Mouse (Mus musculus): ENCODE results near the gene Bsg.
"Not testable (repeated sequence)": the region's sequence is repeated elsewhere in the genome, so short reads cannot be mapped to it uniquely, and the experiment has no call there.

Gene Bsg

DNA sequence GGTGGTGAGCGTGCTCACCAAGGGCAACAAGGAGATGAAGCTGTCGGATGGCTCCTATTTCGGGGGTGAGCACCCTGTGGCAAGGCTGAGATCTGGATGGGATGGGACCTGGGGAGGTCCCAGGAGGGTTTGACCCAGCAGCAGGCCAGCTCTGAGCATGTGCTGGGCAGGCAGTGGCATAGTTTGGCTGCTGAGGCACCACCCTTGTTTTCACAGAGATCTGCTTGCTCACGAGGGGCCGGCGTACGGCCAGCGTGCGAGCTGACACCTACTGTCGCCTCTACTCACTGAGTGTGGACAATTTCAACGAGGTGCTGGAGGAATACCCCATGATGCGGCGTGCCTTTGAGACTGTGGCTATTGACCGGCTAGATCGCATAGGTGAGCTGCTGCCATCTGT is 29.6 kb downstream of the Bsg start:
- no peak for DNase-seq (ENCODE audit: low spot score in 2 of 2)

DNA sequence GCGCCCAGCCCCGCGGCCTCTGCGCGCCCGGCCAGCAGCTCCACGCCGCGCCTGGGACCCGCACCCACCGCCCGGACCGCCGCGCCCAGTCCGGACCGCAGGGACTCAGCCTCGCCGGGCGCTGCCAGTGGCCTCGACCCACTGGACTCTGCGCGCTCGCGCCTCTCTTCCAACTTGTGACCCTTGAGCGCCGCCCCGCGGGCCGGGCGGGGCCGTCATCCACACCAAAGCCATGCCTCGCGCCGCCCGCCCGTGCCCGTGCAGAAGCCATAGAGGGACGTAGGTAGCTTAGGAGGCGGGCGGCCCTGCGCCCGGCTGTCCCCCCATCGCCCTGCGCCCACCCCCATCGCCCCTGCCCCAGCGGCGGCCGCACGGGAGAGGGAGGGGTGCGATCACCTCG is 31.1 kb downstream of the Bsg start:
- DNase-seq (ENCODE audit: low spot score in 2 of 2), result no peak

DNA sequence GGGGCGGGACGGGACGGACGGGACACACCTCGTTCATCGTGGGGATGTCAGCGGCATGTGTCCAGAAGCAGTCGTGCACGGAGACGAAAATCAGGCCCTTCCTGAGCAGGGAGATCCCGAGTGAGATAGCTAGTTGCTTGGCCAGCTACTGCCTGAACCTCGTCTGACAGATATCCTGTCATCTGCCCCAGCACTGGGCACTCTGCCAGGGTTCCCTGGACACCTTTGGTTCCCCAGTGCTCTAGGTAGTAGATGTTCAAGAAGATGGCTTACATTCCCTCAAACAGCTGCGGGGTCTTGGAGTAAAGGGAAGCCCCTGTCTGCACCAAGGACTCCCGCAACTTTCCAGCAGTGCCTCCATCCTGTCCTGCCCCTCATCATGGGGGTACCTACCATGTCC is 32.4 kb downstream of the Bsg start:
- DNase-seq (ENCODE audit: low spot score in 2 of 2), result no peak

DNA sequence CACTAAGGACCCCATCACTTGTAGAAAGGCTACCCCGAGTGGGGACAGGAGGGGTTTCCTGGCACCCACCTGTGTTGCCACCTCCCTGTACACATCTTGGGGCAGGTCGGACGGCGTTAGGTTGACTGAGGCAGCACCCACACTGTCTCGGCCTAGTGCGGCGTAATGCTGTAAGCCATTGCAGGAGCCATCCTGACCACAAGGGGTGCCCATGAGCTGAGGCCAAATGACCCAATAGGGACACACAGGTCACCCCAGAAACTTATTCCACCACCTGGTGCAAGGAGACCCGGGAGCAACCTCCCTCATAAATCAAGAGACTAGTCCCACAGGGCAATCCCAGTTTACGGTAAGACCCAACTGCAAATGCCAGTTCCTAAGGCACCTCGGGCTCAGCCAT is 34.0 kb downstream of the Bsg start:
- no peak for DNase-seq (ENCODE audit: low spot score in 2 of 2)

DNA sequence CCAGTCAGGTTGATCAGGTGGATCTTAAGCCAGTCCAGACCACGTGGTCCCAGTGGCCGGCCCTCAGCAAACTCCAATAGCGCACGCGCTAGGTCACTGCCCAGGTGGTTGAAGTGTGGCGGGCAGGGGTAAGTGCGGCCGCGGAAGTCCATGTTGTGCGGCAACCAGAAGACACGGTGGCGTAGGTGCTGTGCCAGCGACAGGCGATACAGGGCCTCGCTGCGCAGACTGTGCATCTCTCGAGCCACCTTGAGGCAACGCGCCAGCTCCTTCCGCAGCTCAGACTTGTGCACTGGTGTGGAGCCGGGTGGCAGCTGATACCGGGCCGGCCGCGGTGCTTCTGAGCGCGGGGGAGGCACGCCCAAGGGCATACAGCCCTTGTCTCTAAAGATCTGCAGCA is 34.9 kb downstream of the Bsg start:
- DNase-seq (ENCODE audit: low spot score in 2 of 2), result no peak

DNA sequence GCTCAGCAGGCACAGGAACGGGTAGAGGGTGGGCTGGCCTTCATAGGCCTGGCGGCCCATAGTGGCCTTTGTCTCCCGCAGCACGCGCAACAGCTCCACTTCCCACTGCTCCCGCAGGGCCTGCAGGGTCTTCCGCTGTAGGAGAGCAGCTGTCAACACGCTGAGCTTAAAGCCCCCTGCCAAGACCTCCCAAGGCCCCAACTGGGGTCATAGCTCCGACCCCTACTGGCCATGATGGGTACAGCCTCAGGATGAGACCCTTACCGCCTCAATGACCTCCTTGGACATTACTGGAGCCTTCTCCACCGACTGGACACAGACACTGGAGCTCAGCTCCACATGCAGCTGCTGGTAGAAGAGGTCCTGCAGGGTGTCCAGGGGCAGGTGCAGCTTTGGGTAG is 36.6 kb downstream of the Bsg start:
- DNase-seq (ENCODE audit: low spot score in 2 of 2), result no peak

DNA sequence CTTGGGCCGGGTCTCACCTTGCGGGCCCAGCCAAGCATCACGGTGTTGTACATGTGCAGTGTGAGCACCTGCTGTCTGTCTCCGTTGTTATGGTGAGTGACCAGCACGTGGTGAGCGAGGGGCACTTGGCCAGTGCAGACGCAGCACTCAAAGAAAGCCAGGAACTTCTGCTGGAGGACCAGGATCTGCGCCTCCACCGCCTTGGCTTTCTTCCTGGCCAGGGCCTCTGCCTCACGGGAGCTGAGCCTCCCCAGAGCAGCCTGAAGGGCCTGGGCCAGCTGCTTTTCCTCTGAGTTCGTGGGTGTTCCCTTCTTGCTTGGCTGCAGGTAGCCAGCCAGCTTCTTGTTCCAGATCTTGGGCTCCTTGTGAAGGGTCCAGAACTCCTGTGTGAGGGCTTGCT is 38.9 kb downstream of the Bsg start:
- no peak for DNase-seq (ENCODE audit: low spot score in 2 of 2)

DNA sequence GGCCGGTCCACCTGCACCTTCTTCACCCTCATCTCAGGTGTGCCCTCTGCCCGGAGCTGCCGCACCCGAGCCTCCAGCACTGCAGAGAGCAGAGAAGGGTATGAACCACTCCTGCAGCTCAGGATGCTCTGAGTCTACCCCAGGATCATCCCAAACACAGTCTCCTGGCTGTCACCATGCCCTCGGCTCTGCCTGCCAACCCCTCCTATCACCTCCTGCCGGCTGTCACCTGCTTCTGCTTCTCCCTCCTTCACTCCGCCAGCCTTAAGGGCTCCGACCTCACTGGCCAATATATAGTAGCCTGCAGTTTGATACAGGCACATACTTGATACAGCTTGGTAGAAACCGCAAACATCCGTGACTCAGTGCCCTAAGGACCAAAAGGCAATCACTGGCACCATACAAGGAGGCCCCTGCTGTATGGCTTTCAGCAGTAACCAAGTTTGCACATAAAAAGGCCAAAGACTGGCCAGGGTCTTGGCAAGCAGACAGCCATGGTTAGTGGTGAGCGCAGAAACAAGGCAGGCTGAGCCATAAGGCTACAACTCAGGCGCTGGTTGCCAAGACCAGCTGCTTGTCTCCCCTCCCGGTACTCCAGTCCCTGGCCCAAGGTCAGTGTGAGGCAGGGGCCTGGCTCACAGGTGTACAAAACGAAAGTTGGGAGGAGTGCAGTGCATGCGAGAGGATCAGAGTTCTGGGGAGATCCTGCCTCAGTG is 39.5 kb downstream of the Bsg start:
- no peak for DNase-seq (ENCODE audit: low spot score in 2 of 2)

DNA sequence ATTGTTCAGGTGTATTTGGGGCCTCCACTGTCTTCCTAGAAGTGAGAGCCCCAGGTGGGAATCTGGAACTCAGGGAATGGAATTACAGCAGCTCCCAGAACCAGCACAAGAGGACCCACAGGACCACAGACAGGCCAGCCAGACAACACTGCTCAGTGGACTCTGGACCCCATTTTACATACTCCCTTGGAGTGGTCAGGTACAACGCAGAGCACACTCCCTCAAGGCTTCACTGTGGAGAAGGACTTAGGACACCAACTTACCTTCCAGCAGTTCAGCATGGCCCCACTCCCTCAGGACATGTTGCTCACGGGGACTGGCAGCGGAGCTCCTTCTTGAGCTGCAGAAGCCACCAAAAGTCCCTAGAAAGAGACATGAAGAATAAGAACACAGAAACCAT is 41.1 kb downstream of the Bsg start:
- DNase-seq (ENCODE audit: low spot score in 2 of 2), result no peak

DNA sequence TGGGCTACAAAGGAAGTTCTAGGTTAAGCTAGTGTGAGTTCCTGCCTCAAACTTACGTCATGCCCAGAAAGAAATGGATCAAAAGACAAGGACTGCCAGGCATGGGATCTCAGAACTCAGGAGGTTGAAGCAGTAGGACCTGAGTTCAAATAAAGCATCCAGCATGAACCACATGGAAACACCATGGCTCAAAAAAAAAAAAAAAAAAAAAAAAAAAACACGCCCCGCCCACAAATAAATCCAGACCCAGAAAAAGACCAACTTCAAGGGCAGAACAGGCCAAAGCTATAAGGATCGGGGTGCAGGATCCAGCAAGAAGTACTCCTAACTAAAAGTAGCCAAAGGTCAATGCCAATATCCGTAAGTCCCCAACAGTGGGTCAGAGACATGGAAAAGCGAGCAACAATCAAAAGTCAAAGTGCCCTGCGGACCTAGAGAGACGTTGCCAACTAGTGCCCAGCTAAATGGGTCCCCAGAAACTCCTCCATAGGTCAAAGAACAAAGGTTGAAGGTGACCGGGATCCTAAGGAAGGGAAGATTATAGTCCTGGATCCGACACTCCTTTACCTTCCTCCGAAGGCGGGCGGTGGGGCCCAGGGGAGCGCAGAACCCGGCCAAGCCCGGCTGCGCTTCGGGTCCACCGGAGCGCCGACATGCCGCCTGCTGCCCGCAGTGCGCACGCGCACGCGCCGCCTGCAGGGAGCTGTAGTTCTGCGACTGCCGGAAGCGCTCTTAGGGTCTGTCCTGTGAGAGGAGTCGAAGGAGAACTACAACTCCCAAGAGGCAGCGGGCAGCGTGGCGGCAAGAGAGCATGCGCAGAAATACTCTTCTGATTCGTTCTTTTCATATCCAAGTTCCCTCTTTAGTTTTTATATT is 41.8 kb downstream of the Bsg start, which contains the start of gene Polrmt:
Gene Polrmt, minus strand, starts transcription at position 684 of the 876 bp plus-strand sequence.
- peak; percentile 88 to 93 for DNase-seq (ENCODE audit: low spot score in 2 of 2)

DNA sequence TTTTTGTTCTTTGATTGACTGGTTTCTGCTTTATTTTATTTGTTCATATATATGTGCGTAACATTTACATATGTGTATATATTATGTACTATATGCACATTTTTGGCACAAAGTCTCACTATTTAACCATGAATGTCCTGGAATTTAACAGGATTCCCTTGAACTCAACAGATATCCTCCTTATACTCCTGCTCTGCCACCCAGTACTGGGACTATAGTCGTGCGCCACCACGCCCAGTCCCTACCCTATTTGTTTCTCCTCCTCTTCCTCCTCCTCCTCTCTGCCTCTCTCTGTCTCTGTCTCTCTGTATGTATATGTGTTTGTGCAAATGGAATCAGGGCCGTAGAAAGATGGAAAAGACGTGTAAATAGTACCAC is 42.5 kb downstream of the Bsg start:
- DNase-seq (ENCODE audit: low spot score in 2 of 2), result no peak

DNA sequence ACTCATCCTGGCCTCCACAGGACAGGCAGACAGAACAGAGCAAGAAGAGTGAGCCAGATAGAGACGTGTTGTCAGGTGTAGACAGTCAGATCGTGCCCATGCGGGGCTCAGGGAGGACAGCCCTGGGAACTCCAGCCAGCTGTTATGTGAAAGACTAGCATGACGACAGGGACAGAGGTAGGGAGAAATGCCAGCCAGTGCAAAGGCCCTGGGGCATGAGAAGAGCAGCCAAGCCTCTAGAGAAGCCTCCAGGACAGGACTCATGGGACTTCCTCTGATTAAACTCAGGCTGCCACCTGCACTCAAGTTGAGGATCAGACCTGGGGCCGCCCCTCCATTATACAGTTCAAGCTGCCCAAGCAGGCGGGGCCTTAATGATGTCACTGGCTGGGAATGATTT is 44.2 kb downstream of the Bsg start:
- DNase-seq (ENCODE audit: low spot score in 2 of 2), result no peak

DNA sequence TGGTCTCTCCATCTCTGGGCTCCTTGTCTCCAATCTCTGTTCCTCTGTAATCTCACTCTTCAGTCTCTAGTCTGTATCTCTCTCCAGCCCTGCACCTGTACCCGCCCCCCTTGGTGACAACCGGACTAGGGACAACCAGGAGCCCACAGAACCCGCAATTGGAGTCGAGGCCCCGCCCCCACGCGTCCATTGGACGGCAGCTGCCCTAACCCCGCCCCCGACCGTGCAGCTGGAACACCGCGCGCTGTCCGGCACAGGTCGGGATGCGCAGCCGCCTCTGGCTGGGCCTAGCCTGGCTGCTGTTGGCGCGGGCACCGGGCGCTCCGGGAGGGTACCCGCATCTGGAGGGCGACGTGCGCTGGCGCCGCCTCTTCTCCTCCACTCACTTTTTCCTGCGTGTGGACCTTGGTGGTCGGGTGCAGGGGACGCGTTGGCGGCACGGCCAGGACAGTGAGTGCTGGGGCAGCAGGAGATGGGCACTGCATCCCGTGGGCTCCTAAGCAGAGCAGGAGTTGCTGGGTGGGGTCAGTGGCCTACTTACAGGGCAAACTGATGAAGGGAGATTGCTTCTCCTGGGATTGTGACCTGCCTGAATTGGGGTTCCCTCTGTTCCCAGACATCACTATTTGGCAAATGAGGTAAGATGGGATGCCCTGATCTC is 50.7 kb downstream of the Bsg start, which contains the start of gene Fgf22:
Gene Fgf22, plus strand, starts transcription at position 221 of the 661 bp plus-strand sequence.
- DNase-seq (ENCODE audit: low spot score in 2 of 2), result peak; percentile 54 to 63

DNA sequence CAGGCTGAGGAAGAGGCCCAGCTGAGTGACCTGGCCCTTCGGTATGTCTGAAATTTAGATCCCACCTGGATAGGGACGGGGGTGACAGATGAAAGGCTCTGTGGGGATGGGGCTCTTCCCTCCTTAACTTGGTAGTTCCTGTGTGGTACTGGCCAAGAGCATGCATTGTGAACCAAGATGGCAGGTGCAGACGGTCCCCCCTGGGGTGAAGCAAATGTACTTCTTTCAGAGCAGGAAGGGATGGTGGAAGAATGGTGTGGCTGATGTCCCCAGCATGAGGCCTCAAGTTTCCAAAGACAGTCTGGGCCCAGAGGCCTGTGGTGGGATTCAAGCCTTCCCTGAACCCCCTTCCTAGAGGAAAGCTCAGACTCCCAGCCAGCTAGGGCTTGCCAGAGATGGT is 51.6 kb downstream of the Bsg start:
- DNase-seq (ENCODE audit: low spot score in 2 of 2), result no peak

DNA sequence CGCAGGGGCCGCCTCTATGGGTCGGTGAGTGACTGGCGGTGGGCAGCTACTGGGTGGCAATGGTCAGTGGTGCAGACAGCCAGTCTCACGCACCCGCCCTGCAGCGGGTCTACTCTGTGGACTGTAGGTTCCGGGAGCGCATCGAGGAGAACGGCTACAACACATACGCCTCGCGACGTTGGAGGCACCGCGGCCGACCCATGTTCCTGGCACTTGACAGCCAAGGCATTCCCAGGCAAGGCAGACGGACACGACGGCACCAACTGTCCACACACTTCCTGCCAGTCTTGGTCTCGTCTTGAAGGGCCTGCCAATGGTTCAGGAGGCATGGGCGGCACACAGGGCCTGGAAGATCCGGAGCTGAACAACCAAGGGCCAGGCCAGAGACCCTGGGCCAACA is 52.4 kb downstream of the Bsg start:
- no peak for DNase-seq (ENCODE audit: low spot score in 2 of 2)

DNA sequence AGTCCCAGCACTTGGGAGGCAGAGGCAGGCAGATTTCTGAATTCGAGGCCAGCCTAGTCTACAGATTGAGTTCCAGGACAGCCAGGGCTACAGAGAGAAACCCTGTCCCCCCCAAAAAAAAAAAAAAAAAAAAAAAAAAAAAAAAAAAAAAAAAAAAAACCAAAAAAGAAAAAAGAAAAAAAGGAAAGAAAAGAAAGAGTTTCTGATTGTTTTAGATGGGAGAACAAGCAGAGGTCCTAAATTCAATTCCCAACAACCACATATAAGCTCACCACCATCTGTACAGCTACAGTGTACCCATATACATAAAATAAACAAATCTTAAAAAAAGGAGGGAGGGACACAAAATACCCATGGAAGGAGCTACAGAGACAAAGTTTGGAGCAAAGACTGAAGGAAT is 55.4 kb downstream of the Bsg start:
- not testable (repeated sequence) for DNase-seq (ENCODE audit: low spot score in 2 of 2)

DNA sequence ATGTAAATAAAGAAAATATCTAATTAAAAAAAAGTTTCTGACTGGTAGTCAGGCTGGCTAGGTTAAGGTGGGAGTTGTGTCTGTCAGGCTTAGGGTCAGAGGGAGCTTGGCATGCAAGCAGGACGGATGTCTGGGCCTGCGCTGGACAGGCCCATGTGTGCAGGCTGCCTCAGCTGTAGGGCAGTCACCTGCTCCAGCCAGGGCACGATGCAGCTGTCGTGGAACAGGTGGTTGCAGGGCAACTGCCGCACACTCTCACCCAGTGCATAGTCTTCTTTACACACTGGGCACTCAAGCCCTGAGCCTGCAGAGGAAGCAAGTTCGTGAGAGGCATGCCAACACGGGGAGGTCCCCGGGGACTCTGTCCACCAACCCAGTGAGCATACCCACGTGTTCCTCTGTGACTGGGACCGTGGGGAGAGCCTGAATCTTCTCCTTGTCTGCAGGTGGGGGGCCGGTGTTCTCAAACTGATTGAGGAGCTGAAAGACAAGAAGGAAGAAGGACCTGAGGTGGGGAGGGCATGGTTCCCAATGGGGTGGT is 56.4 kb downstream of the Bsg start:
- no peak for DNase-seq (ENCODE audit: low spot score in 2 of 2)
